Mouse (Mus musculus) kidney, adult 18-20 months (tissue): ENCODE data around the gene Dpy19l3.

Experiments used
- DNase-seq: peaks from one replicate; pipeline ENCODE4 v3.0.0; 2021

Gene Dpy19l3

DNA sequence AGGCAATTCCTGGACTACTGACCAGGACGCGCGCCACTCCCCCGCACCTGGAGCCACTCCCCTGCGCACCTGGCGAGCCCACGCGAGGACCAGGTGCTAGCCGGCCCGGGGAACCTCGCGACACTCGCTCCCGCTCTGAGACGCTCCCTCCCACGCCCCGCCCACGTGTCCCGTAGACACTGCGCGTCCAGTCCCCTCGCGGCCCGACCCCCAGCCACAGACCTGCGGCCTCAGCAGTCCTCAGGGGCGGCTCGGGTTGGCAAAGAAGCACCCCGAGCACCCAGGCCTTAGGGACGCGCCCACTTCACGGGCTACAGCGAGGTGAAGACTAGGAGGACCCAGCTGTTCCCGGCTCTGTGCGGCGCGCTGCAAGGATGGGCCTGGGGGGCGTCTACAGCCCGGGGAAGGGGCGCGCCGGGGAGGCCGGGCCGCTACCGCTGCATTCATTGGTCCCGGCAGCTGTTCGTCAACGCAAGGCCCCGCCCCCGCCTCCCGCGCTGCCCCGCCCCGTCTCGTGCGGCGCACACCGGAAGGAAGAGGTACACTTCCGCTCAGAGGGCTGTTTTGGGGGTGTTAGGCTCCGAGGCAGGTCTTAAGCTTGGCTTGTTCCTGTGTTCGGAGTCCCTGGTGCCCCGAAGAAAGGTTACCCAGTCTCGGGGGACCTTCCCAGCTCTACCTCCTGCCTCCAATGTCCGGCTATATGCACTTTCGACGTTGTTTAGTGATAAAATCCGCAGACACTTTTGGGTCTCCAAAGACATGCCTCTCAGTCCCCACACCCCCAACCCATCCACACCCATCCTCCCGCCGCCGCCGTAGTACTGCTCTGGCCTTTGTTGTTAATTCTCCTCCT, at the start of gene Dpy19l3:
Dpy19l3 (minus strand) TSS at position 422 of the 853 bp plus-strand sequence.
- peak; percentile 88 for DNase-seq

DNA sequence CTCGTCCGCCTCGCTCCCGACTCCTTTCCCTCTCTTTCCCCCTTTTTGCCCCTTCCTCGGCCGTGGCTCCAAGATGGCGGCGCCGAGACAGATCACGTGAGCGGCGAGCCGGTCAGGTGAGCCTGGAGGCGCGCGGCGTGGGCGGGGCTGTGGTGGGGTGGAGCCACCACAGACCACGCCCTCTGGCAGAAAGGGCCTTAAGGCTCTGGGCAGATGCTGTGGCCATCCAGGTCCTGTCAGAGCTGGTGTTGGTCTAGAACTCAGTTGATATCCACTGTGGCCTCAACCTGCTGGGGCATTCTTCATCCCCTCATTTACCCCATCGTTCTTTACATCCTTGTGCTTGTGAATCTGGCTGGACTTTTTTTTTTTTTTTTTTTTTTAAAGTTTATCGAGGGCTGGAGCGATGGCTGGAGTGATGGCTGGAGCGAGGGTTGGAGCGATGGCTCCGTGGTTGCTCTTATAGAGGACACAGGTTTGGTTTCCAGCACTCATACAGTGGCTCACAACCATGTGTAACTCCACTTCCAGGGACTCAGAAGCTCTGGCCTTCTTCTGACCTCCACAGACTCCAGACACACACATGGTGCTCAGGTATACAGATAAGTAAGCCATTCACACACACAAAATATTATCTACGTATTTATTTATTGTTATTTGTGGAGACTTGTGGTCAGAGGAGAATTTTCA, 48.8 kb upstream of the Dpy19l3 start, which contains the start of gene Zfp507:
Zfp507 (minus strand) TSS at position 98 of the 690 bp plus-strand sequence.
- DNase-seq, result peak; percentile 90

DNA sequence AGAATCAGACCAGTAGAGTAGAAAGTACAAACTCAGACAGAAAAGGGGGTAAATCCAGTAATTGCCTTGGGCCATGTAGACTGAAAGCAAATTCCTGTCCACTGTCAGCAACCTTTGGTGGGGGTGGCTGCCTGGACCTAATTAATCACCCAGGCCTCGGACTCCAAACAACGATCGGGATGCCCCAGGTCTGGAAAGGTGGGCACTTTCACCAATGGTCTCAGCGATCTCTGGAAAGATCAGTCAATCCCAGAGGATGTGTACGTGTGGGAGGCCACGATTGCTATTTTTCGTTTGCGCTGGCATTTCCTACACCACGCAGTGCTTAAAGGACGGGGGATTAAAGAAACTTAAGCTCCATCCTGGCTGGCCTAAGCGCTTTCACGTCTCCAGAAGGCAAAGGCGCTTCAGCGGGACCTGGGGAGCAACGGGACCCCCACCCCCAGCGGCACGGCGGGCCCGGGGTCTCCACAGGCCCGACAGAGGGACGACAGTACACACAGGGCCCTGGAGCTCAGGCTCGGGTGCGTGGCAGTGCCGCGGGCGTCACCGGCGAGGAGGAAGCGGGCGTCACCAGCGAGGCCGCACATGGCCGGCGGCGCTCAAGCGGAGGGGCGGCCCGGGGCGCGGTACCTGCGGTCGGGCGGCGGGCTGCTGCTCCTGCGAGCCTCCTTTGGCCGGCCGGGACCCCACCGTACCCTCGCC, 48.1 kb upstream of the Dpy19l3 start:
- no peak for DNase-seq

DNA sequence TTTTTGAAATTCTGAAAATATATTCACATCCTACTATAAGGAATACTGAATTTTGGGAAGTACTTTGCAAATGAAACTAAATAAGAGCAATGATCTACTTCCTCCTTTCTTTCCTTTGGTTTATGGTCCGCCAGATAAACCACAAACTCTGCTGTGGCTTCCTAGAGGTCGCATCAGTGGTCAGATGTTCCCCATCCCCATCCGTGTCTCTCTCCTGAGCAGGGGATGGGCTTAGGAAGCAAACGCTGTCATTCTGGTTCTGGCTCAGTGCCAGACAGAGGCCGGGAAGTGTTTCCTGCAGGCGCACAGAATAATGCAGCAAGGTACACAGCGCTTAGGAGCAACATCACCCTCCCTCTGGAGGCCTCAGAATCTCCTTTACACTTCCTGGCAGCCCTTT, 41.9 kb upstream of the Dpy19l3 start:
- DNase-seq, result no peak

DNA sequence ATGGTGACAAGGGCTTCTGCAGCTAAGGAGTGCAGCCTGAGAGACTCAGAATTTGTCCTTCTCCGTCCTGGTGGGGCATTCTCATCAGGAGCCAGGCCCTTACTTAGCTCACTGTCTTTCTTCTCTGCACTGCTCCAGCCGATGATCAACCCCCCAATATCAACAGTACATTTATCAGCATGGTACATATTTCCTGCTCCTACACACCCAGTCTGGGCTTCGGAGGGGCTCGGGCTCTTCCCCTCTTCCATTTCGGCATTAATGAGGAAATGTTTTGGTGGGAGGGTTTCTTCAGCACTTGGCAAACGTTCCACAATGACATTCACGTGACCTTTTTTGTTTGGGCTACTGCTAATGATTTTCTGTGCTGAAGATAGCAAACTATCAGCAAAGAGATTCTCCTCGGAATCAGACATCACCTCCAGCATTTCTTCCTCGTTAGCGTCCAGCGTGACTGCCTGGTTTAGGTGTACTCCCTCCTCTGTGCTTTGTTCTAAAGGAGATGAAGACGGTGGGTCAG, 40.0 kb upstream of the Dpy19l3 start:
- DNase-seq, result no peak

DNA sequence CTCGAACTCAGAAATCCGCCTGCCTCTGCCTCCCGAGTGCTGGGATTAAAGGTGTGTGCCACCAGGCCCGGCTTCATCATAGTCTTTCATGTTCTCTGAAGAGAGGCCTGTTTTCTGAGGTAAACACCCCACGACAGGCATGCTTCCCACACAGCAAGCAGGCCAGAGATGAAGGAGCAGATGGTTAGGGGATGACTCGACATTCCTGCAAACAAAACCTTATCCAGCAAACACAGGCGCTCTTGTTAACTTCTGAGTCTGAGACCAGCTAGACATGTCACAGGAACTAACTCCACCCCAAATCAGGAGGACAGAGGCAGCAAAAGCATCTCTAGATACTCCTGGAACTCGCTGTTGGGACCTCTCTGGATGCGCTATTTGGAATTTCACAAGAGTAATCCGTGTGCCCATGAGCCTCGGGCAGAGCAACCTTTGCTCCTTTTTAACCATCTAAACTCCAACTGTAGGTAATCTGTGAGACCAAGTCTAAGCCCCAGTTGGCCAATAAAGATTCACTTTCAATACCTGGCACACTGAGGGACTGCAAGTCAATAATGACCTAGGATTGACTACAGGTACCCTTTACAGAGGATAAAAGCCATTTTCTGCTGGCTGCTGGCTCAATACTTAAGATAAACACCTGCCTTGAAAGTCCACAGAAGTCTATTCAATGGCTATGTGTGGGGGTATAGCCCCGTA, 38.0 kb upstream of the Dpy19l3 start:
- no peak for DNase-seq

DNA sequence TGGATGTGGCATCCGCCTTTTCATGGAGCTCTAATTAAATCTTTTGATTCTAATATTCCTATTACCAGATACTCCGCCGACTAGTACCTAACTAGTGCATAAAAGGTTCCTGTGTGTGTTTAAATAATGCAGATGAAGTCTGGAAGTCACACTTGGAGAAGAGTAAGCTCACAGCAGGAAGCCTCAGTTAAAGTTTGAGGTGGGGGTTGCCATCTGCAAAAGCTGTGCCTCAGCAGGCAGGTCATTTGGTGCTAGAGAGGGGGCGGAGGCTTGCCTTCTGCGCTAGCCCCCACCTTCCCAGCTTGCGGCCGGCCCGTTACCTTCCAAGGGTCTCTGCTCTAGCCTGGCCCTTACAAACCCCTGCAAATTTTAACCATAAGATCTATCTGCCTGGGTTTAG, 36.7 kb upstream of the Dpy19l3 start:
- DNase-seq, result no peak

DNA sequence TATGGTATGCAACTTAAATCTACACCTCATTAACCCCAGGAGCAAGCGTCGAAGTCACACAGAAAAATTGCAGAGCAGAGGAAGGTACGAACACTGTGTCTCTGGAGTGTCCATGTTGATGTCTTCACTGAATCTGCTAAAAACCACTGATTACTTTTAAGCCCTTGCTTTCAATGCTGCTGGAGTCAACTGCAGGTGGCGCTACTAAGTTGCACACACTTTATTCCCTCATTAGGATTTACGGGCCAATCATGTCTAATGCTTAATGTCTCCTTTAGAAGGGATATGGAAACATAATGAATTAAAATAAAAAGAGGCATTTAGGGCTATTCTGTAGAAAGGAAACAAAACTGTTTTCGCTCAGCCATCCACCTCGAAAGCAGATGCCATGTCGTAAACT, 35.9 kb upstream of the Dpy19l3 start:
- no peak for DNase-seq

DNA sequence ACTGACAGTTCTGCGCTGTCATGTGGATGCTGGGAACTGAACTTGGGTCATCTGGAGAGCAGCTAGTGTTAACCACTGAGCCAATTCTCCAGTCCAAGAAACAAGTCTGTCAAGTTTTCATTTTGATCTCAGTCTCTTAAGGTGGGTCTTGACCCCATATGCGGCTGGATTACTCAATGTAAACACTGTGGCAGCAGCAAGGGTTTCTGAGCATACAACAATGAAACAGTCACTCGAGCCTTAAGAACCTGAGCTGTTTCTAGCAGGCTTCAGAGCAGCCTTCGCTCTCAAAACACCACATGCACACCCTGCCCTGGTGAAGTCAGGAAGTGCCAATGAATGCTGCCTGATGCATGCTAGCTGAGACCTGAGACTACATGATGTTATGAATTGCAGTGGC, 31.3 kb upstream of the Dpy19l3 start:
- DNase-seq, result no peak

DNA sequence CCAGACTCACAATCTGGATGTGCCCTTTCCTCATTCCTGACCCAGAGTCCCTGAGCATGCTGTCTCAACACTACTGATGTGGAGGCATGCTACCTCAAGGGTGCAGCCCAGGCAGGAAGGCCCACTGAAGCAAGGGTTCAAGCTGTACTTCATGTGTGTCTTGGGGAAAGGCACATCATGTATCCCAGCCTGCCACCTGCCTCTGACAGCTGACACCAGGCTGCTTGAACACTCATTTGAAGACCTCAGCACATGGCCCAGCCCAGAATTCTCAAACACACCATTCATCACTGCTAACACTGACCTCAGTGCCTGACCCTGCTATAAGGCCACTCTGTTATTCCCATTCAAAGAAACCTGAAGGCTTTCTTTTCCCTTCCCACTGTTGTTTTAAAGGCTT, 28.0 kb upstream of the Dpy19l3 start:
- no peak for DNase-seq

DNA sequence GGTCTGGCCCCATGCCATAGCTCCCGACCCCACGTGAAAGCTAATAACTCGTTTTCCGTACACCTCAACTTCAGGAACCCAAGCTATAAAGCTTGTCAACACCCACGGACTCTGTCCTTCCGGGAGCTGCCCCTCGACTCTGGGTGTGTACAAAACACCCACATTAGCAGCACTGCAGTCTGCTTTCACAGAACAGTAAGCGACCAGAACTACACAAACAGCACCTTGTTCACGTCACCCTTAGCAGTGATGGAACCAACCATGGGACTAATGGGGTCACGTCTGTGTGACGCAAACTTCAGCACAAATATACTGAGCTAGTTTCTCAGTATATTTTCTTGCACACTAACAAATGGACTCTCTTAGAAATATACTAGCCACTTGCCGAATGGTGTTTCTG, 19.9 kb upstream of the Dpy19l3 start:
- no peak for DNase-seq

DNA sequence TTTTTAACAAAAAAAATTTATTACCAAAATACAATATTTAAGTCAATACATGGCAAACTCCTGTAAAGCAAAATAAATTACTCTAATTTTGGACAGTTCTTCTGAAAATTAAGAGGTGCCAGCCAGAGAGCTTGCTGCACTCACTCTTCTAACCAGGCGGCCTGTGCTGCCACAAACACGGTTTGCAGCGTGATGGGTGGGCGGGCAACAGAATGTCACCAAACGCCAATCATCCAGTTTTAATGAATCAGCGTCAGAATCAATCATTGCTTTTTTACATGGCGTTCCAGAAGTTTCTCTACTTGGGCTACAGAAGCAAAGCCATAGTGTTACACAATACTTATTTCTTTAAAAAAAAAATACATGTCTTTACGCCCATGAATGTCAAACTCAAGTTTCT, 18.1 kb upstream of the Dpy19l3 start:
- no peak for DNase-seq

DNA sequence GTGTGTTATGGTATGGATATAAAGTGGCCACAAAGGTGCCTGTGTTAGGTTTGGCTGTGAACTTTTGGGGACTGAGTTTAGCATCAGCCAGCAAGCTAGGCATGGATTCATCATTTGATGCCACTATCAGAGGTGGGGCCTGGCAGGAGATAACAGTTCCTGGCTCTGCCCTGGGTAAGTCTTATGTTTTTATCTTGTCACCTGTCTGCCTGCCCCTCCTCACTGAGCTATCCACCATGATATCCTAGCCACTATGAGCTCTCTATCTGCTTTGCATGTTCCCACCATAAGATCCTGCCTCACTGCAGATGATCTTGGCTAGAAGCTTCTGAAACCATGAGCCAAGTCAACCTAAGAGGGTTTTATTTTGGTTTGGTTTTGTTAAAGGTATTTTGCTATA, 16.9 kb upstream of the Dpy19l3 start:
- DNase-seq, result no peak

DNA sequence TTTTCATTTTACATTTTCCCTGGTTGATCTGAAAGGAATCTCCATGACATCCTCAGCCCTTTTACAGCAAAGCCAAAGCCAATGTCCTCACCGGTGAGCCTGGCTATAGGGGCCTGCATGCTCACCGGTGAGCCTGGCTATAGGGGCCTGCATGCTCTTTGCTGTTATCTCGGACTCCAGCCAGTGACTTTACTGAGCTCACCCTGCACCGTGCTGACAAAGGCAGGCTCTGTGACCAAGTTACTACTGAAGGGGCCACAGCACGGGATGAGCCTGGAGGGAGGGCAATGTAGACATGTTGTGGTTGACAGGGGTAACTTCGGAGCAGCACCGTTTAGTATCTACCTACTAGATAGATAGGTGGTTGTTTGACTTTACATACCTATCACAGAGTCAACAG, 15.9 kb upstream of the Dpy19l3 start:
- DNase-seq, result no peak

DNA sequence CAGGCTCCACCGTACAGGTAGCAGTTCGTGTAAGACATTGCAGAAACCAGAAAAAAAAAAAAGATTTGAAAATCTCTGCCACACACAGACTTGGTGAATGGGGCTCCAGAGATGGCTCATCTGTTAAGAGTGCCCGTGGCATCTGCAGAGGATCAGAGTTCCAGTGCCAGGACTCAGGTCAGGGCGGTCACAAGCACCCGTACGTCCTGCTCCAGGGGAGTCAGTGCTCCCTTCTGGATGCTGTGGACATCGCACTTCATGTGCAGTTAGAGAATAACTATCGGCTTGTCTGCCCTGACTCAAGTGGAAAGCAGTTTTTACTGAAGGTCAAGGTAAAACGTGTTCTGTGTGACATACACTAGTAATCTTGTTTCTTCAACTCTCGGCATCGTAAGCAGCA, 10.2 kb upstream of the Dpy19l3 start:
- DNase-seq, result no peak

DNA sequence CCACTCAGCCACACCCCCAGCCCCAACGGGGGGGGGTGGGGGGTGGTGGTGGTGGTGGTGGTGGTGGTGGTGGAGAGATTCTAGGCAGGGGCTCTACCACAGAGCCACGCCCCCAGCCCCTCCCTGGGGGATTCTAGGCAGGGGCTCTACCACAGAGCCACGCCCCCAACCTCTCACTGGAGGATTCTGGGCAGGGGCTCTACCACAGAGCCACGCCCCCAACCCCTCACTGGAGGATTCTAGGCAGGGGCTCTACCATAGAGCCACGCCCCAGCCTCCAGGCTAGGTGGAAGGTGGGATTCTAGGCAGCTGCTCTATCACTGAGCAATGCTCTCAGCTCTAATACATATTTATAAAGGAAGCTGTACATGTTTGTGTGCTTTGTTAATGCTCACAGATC, 7.5 kb upstream of the Dpy19l3 start:
- DNase-seq, result no peak

DNA sequence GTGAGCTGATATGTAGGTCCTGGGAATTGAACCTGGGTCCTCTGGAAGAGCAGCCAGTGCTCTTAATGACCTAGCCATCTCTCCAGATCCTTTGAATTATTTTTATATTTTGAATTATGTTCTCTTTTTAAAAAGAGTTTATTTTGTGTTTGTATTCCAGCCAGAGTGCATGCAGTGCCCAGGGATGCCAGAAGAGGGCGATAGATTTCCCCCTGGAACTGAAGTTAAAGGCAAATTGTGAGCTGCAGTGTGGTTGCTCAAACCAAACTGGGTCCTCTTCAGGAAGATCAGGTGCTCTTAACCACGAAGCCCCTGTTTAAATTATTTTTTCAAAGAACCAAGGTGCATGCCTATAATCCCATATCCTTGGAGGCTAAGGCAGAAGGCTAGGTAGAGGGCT, 5.3 kb upstream of the Dpy19l3 start:
- no peak for DNase-seq

DNA sequence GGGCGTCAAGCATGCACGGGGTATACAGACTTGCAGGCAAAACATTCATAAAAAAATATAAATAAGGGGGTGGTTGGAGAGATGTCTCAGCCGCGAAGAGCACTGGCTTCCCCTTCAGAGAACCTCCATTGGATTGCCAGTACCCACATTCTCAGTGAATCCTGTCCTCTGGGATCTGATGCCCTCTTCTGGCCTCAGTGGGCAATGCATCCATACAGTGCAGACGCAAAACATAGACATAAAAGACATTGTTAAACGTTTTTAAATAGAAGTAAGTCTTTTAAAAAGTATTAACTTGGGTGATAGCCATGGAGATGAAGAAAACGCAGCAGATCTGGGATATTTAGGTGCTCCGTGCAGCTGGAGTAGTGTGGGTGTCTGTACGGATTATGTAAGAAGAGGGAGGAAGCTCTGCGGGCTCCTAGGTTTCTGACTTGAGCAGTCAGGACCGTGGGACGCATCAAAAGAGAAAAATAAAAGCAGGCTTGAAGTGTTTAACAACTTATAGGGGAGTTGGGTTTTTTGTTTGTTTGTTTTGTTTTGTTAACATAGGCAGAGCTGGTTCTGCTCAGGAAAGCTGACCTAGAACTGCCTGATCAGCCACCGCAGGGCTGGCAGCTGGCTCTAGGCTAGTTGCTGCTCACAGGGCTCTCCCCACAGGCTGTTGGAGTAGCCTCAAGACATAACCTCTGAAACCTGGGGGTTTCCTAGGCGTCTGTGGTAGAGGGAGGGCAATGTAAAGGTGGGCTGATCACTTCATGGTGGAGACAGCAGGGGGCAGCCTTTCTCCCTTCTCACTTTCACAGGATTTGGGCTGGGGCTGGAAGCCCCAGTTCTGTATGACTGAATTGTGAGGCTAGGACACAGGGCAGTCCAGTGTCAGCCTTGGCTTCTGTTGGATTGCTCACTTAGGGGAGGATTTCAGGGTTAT, 2.5 kb upstream of the Dpy19l3 start:
- peak; percentile 17 for DNase-seq

DNA sequence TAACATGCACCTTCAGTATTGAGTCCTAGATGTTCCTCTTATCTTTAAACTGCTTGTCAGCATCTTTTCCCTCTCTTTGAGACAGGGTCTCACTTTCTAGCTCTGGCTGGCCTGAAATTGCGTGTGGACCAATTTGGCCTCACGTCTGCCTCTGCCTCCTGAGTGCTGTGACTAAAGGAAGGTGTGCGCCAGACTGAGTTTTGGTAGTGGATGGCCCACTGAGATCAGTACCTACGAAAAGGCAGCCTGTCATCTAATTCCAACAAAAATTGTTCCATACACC, 573 bp upstream of the Dpy19l3 start:
- DNase-seq, result no peak

DNA sequence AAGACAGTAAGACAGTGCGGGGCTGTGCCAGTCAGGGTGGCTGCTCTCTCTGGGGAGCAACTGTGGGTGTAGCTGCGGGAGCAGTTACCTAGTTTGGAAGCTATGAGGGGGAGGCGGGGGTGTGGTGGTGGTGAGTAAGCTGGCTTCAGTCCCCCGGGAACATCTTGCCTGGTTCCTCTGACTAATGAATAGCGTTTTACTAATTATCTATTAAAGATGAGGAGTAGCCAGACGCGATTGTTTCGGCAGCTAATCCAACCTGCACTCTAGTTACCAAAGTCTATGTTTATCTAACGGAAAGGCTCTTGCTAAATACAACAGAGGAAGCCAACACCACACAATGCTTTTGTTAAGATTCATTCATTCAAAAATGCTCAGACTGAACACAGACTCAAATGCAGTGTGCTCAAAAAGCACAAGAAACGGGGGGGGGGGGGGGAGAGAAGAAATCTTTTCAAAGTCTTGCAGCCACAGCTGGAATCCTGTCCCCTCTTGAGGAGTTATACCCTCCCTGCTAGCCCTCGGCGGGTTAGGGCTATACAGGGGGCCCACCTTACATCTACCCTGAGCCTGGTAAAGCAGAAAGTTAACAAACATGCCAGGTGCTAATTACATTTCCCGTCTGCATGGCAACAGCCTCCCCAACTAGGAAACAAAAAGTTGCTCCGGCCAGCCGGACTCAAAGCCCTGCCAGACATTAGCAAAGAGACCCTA, 778 bp downstream of the Dpy19l3 start:
- DNase-seq, result no peak

DNA sequence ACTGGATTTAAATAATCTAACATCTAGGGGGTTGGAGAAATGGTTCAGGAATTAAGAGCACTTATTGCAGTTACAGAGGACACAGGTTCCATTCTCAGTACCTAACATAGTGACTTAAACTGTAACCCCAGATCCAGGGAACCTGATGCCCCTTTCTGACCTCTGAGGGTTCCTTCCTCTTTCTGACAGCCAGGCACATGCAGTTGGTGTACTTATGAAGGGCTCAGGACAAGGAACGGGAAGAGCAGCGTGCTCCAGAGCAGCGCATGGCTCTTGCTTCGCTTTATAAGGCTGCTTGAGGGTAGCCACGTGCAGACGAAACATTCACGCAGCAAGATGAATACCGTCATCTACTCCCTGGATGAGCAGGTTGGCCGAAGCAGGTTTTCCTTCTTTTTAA, 3.4 kb downstream of the Dpy19l3 start:
- no peak for DNase-seq
